Mouse (Mus musculus) frontal cortex, adult 2 months (tissue): ENCODE results near the gene Cybc1. TPM values are rescaled to one million over a fixed set of nuclear protein-coding genes. Genes with fewer than 3 reads are reported as not detected.

Source experiments
- DNase-seq, 2 experiments: peaks; one replicate each; pipeline ENCODE4 v3.0.0; 2022; ENCODE audit warnings: low spot score in 1 of 2; ENCODE audit errors: extremely low spot score in 1 of 2
- polyA plus RNA-seq: library from polyadenylated mRNA; depleted of rRNA; stranded (reverse); fragments of >200 nt; gene quantifications from 2 replicates; pipeline ENCODE4 v1.2.3, GENCODE M21; 2012; rRNA removed

Gene Cybc1
- polyA plus RNA-seq, 1 experiment = 26.3 TPM

GRCm38 (mm10) chr11:121219776-121220175 is 9.3 kb downstream of the Cybc1 start:
- no peak for DNase-seq

GRCm38 (mm10) chr11:121216831-121217230 is 12.3 kb downstream of the Cybc1 start:
- DNase-seq = no peak

DNA sequence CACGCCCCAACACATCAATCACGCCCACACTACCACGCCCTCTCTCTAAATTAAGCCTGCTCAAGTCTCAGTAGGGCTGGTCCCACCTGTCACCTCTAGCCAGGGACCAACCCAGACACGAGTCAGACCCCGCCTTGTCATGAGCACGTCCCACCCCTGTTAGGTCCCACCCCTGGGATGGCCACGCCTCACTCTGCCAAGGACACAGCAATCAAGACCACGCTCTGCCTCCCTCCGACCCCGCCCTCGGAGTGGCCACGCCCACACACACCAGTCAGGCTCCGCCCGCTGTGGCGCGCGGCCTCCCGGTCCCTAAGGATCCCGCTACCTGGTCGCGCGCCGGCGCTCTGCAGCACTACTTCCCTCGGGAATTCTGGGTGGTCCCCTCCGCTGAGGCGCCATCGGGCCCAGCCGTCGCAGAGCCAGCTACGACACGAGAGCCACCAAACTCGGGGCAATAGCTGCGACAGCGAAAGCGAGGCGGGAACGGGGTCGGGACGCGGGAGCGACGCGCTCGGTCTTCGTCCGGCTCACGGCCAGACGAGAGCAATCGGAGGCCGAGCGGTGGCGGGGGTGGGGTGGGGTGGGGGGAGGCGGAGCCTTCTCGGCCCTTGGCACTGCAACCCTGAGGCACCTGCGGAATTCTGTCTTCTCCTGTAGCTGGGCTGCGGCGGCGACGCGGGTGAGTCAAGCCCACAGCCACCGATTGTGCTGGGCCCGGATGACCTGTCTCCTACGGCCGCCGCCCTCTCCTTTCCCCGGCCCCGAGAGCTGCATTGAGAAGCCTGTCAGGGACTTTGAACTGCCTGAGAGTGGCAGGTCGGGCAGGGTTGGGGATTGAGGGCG is 24.7 kb downstream of the Cybc1 start, which contains the start of the genes Hexdc and Ogfod3:
TSS of gene Hexdc (plus strand) at position 273 of the 846 bp plus-strand sequence.
TSS of gene Ogfod3 (minus strand) at position 551 of the 846 bp plus-strand sequence.
- peak; percentile 93 for DNase-seq

DNA sequence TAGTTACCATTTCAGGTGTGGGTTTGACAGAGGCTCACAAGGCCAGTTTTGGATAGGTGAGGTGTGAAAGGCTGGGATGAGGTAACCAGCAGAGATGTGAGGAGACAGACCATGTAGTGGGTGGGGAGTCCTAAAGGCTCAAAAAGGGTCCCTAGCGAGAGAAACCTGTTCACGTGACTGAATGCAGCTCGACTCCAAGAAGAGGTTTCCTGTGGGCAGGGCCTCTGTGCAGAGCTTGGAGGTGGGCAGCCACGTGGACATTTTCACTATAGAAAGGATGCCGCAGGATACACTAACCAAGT is 25.3 kb downstream of the Cybc1 start:
- no peak for DNase-seq

DNA sequence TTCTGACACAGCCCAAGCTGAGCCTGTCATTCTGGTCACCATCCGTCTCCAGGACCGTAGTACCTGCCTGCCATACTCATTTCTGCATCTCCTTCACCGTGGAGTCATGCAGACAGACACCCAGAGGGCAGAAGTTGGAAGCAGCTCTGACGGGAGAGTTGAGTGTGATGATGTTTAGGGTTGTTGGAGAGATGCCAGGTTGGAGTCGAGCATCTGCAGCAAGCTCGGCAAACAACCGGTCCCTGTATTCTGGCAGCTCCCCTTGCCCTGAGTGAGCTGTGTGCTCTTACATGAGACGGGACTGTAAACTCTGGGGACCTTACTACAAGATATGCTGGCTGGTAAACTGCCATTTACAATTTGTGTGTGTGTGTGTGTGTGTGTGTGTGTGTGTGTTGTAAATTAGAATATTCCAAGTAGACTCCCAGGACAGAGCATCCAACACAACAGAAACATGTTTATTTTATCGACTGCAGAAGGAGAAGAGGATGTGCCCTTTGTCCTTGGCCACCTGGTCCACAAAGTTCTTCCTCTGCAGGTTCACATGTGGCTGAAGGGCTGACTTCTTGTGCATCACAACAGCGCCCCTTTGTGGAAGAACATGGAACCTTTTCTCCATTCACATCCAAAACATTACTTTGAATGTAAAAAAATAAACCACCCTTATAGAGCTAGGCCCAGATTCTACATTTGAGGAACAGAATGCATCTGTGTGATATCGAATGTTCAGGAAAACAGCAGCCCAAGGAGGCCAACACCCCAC is 27.5 kb downstream of the Cybc1 start:
- DNase-seq = peak in 1 of 2 experiments; percentile 63

DNA sequence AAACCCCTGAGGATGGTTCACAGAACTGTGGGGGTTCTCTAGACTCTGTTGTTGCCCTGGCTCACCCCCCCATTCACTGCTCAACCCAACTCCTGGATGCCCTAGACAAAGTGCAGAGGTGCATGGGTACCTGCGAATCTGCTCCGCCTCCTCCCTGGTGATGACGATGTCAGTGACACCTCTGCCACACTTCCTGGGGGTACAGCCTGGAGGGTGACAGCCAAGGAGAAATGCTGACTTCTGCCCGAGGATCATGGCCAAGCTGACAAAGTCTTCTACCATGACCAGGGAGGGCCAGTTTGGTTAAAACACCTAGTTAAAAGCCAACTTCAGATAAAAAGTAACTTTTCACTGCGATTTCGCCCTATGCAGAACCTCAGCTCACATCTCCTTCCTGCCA is 28.3 kb downstream of the Cybc1 start:
- DNase-seq = no peak

DNA sequence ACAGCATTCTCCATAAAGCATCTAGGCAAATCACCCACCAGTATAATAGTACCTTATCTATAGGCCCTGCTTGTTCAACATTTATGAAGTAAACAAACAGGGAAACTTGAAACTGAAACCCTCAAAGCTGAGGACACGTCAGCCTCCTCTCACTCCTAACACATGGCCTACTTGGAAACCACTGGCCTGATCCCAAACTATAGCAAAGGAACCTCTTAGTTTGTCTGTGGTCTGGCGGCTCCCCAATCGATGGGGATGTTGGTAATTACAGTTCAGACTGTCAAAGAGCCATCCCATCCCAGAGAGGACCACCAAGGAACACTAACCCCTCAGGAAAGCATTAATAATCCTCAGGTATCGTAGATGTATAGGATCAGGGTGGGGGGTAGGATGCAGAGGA is 29.3 kb downstream of the Cybc1 start:
- no peak for DNase-seq

DNA sequence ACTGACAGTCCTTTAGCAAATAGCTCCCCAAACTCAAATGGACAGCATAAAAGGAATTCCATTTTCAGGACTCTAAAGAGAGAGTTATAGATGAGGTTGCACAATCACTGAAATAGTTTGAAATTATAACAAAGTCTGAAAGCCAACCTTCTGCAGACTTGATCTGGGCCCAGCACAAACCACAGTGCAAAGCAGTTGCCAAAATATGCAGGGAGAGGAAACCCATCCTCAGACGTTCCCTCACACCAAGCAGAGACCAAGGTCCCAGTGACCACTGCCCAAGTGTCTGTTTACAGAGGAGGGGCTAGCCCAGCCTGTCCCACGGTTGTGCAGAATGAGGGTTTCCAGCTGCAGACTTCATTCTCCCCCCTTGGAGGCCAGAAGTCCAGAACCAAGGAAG is 30.5 kb downstream of the Cybc1 start:
- DNase-seq = no peak

DNA sequence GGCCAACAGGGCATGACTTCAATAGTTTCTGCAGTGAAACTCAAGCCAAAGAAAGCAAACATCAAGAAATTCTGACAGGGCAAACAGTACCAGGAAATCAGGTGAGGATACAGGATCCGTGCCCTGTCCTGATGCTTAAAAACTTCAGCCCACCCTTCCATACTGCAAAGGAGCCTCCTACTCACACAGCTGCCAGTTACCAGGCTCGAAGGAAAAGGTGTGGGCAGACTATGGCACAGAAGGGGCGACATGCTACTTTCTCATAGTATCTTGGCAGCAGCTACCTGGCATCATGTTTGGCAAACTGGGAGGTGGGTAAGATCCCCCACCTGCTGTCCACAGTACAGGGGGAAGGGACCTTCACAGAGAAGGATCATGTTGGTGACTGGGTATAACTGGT is 35.7 kb downstream of the Cybc1 start:
- peak in 1 of 2 experiments; percentile 42 for DNase-seq

DNA sequence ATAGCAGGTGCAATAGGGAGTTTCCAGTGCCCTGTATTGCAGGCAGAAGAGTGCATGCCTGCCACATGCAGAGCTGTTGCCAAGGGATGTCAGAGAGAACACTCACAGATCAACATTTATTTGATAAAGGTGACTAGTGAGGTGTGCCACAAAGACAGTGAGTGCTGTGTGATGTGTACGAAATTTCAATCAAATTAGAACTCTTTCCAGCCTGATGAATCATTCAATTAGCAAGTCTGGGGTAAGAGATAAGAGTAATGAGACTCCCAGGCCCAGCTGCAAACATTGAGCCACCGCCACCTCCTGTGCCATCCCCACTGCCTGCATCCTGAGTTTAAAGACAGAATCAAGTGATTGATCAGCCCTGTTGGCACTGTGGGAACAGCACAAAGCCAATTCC is 36.4 kb downstream of the Cybc1 start:
- no peak for DNase-seq

DNA sequence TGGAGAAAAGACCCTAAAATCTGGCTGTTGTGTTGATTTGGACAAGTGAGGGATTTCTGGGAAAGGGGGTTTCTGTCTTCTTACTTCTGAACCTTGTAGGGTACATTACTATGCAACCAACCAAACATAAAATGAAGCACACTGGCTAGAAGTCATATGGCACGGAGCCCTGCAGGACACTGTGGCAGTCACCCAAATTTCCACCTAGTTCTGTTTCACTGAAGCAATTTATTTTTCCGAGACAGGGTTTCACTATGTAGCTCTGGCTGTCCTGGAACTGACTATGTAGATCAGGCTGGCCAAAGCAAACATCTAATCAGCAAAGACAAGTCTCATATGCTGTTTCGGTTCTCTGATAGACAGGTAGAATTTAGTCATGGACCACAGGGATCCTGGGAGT is 39.4 kb downstream of the Cybc1 start:
- DNase-seq = no peak

DNA sequence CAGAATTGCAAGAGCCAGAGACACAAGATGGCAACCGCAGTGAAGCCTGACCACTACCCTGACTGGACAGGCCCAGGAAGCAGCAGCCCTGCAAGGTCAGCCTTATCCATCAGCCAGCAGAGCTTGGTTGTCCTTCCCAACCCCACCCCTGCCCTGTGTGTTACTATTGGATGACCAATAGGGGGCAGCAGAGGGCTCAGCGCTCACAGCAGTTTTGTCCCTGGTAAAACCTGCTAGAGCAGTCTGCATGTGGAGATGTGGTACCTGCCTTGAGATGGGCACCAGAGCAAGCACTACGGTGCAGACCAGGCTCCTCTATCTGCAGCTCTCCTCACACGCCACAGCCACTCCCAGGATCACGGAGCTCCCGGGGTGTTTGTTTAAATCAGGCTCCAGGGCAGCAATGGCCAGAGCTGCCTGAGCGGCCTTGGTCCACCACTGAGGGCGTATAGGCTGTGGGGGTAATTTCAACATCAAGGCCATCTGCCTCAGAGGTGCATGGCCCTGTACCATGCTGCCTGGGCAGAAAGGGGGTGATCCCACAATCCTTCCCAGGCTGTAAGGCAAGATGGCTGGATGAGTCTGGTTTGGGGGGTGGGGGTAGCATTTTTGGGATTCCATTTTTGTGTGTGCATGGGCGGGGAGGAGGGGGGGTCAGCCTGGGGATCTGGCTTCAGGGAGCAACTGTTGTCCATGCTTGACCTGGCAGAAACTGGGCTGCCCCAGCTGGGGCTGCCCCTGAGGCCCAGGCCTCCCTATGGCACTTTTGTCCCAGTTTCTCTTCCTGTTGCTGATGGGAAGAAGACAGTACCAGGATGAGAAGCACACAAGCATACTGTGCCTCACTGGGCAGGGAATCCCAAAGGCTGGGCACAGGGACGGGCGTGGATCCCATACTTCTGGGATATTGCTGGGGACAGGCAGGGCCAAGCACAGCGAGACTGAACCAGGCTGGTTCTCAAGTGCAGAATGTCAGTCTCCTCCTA is 52.5 kb downstream of the Cybc1 start:
- DNase-seq = peak in 1 of 2 experiments; percentile 70

DNA sequence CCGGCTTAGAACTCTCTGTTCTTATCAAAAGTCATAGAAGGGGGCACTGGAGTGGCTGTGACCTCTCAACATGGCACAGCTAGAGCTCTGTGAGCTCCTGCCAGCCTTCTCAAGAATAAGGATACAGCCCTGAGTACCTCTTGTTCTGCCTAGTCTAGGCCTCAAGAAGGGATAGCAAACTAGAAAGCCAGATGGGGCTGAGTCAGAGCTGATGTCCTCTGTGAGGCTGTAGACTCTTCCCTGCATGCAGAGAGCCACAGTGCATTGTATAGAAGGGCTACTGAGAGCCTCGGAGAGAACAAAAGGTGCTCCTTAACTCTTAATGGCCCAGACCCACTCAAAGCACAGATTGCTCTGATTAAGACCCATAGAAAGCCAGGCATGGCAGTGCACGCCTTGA is 54.9 kb downstream of the Cybc1 start:
- peak in 1 of 2 experiments; percentile 14 for DNase-seq

- DNase-seq = no peak
Measured at GRCm38 (mm10) chr11:121173203-121173602, 55.9 kb downstream of the Cybc1 start.

Other genes starting within 250 kb of the Cybc1 start
- 103 and 105 TPM in 2 replicates for gene Csnk1d, start 238.0 kb downstream of the Cybc1 start, polyA plus RNA-seq
- 1.5 and 1.8 TPM in 2 replicates for gene Cd7, start 189.9 kb downstream of the Cybc1 start, polyA plus RNA-seq
- gene Sectm1b, start 165.8 kb downstream of the Cybc1 start, polyA plus RNA-seq = not detected in 2 replicates
- gene Sectm1a, start 148.1 kb downstream of the Cybc1 start, polyA plus RNA-seq = 0.08 TPM in 1 of 2 replicates, not detected in the other
- not detected in 2 replicates for gene Tex19.2, start 110.6 kb downstream of the Cybc1 start, polyA plus RNA-seq
- 0.04 and 0.13 TPM in 2 replicates for gene Tex19.1, start 83.2 kb downstream of the Cybc1 start, polyA plus RNA-seq
- 0.10 and 0.11 TPM in 2 replicates for gene Uts2r, start 69.1 kb downstream of the Cybc1 start, polyA plus RNA-seq
- gene Hexdc, start 24.9 kb downstream of the Cybc1 start, polyA plus RNA-seq = 67.3 and 70.2 TPM in 2 replicates
- gene Ogfod3, start 24.6 kb downstream of the Cybc1 start, polyA plus RNA-seq = 7.6 and 8.9 TPM in 2 replicates
- gene Narf, start 7.9 kb upstream of the Cybc1 start, polyA plus RNA-seq = 39.7 and 40.6 TPM in 2 replicates
- 48.3 and 51.0 TPM in 2 replicates for gene Foxk2, start 30.7 kb upstream of the Cybc1 start, polyA plus RNA-seq
- 72.8 and 74.8 TPM in 2 replicates for gene Wdr45b, start 125.1 kb upstream of the Cybc1 start, polyA plus RNA-seq
- 50.7 and 51.4 TPM in 2 replicates for gene Rab40b, start 158.9 kb upstream of the Cybc1 start, polyA plus RNA-seq
- 33.7 TPM in 2 replicates for gene Fn3krp, start 192.1 kb upstream of the Cybc1 start, polyA plus RNA-seq
- gene Fn3k, start 205.6 kb upstream of the Cybc1 start, polyA plus RNA-seq = 42.5 and 44.7 TPM in 2 replicates
- 53.0 and 59.9 TPM in 2 replicates for gene Tbcd, start 222.6 kb upstream of the Cybc1 start, polyA plus RNA-seq